ENCODE assay signal across 8 mouse cellular contexts in the genomic region with DNA sequence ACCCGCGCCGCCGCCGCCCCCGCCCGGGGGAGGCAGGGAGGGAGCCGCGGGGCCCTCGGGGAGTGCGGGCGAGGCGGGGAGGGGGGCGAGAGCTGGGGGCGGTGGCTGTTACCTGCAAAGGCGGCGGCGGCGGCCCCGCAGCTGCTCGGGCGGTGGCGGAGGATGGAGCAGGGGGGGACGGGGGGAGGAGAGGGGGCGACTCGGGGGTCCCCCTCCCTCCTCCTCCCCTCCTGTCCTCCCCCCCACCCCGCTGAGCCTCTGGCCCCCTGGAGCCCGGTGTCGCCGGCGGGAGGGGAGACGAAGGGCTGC. TPM values are rescaled to one million over a fixed set of nuclear protein-coding genes. Genes with fewer than 3 reads are reported as not detected.
DNase-seq lines count a peak whose midpoint lies in the region; ATAC-seq and TF ChIP-seq lines count a peak whose summit lies in the region.

A gene (minus strand): TSS at position 170 of the 309 bp plus-strand sequence.

- peaks cover 14% of the 10 kb centered on the region for H3K27me3 ChIP-seq in liver, adult 2 months (ENCODE audit: control insufficient read depth, insufficient read depth, low read length)
- H3K27me3 ChIP-seq in intestine, embryonic 14.5 days (replicated peaks; ENCODE audit: control insufficient read depth, insufficient read depth, low read length) = no peaks in the 10 kb centered on the region

- peak within 1 kb of the TSS; percentile 78 for H3K27ac ChIP-seq in liver, adult 2 months (replicated peaks; ENCODE audit: insufficient read depth, low read depth, low read length)
- peak within 1 kb of the TSS; percentile 97 for H3K27ac ChIP-seq in intestine, embryonic 14.5 days (ENCODE audit: low read depth)

- no peaks in the 10 kb centered on the region for H3K4me1 ChIP-seq in liver, adult 2 months (ENCODE audit: control insufficient read depth, insufficient read depth, low read length)
- 0 out of 2 replicates have a peak, but pooled peaks cover 6% of the 10 kb centered on the region for H3K4me1 ChIP-seq in intestine, embryonic 14.5 days (replicated peaks; ENCODE audit: control insufficient read depth, insufficient read depth, low read length)

- no peak for TF ChIP-seq CTCF in liver, adult 2 months (IDR thresholded peaks at IDR 0.05; ENCODE audit: low read depth, low read length)

- H3K4me3 ChIP-seq in liver, adult 2 months (ENCODE audit: insufficient read depth, low read depth, low read length) = peak within 1 kb of the TSS; percentile 82
- H3K4me3 ChIP-seq in intestine, embryonic 14.5 days (ENCODE audit: low read depth, low read length) = peak within 1 kb of the TSS; percentile 87

- no CpG with 5 or more reads among the region's 32 CpGs for WGBS in liver, adult 2 months
- 0% methylated on average over 2 of the region's 32 CpGs for WGBS in intestine, embryonic 14.5 days

- H3K9me3 ChIP-seq in intestine, embryonic 14.5 days (ENCODE audit: control insufficient read depth, low read length) = no peaks in the 10 kb centered on the region

- no peaks in the 10 kb centered on the region for H3K79me2 ChIP-seq in liver, adult 2 months (ENCODE audit: control insufficient read depth, insufficient read depth, low read length)

- H3K4me2 ChIP-seq in intestine, embryonic 14.5 days (ENCODE audit: low read length) = peak within 1 kb of the TSS; percentile 84

- H3K36me3 ChIP-seq in liver, adult 2 months (ENCODE audit: control insufficient read depth, insufficient read depth, low read length) = no peaks in the 10 kb centered on the region
- H3K36me3 ChIP-seq in intestine, embryonic 14.5 days (ENCODE audit: control insufficient read depth, insufficient read depth, low read length) = no peaks in the 10 kb centered on the region

- no peak for TF ChIP-seq POLR2A in liver, adult 2 months (IDR thresholded peaks at IDR 0.05; ENCODE audit: extremely low read depth, insufficient read depth, low read length)

- no peak for DNase-seq in liver, adult 2 months (ENCODE audit: extremely low read depth, low read depth, low spot score)
- DNase-seq in liver = no peak
- no peak for DNase-seq in adrenal gland, postnatal 25 days
- no peak for DNase-seq in gastrocnemius, adult 8-10 months (ENCODE audit: low spot score in 2 of 2)
- no peak for DNase-seq in intestine, embryonic 14.5 days (ENCODE audit: low spot score)
- DNase-seq in lung, postnatal 14 days = peak; percentile 11
- DNase-seq in B cell, adult 2 months = no peak
- no peak for DNase-seq in right cerebral cortex, postnatal 25 days

- ATAC-seq in intestine, embryonic 14.5 days (replicated peaks; ENCODE audit: low FRiP score, low TSS enrichment, low read depth) = peak; percentile 36; the same call in 1 of the 2 replicates

- peak within 1 kb of the TSS; percentile 88 for H3K9ac ChIP-seq in liver, adult 2 months (ENCODE audit: low read depth, low read length)
- H3K9ac ChIP-seq in intestine, embryonic 14.5 days (ENCODE audit: low read length) = peak within 1 kb of the TSS; percentile 81

RNA-seq across cellular contexts. Expression of the gene that starts here (rescaled TPM):
- 2.5 and 2.9 TPM in 2 replicates for total RNA-seq in liver, adult 2 months (2014; rRNA removed)
- 0.36 and 0.69 TPM in 2 replicates for polyA plus RNA-seq in liver, adult 2 months (2012; rRNA removed)
- 20.7 and 33.5 TPM in 2 replicates for total RNA-seq in adrenal gland, postnatal 25 days (2021)
- 10 to 100 TPM in 3 of 4 experiments, 1 to 10 TPM in 1; 7.6 to 11.4 (median 10.4) TPM for total RNA-seq in gastrocnemius, adult 8-10 months (2022)
- 6.8 and 7.5 TPM in 2 replicates for polyA plus RNA-seq in intestine, embryonic 14.5 days (2014; fragmentation: Nextera tagmentation; extraction: Ambion mirVana)
